Mouse (Mus musculus) kidney, adult 2 months (tissue): ENCODE results near the gene Scd4. TPM values are rescaled to one million over a fixed set of nuclear protein-coding genes. Genes with fewer than 3 reads are reported as not detected.

Source experiments
- DNase-seq: peaks from one replicate; pipeline ENCODE4 v3.0.0; 2021
- H3K27ac ChIP-seq: fragments of 200-500 bp; 2 replicates; pipeline ENCODE4 v1.5.1; 2012; ENCODE audit warnings: low read depth, low read length, control low read depth, inconsistent platforms; ENCODE audit not compliant: insufficient read depth
- H3K27me3 ChIP-seq: fragments of 200-500 bp; replicated peaks from 2 replicates; pipeline ENCODE4 v1.6.1; 2012; ENCODE audit warnings: mild to moderate bottlenecking, moderate library complexity, low read length, inconsistent platforms; ENCODE audit not compliant: control insufficient read depth, insufficient read depth
- H3K36me3 ChIP-seq: fragments of 200-500 bp; 2 replicates; pipeline ENCODE4 v1.6.1; 2012; ENCODE audit warnings: mild to moderate bottlenecking, moderate library complexity, low read length, inconsistent platforms; ENCODE audit not compliant: control insufficient read depth, insufficient read depth
- H3K4me1 ChIP-seq: fragments of 200-500 bp; 2 replicates; pipeline ENCODE4 v1.6.1; 2011; ENCODE audit warnings: low read length; ENCODE audit not compliant: control insufficient read depth, insufficient read depth
- H3K4me3 ChIP-seq: fragments of 200-500 bp; 2 replicates; pipeline ENCODE4 v1.5.1; 2011; ENCODE audit warnings: mild to moderate bottlenecking, low read depth, low read length, control low read depth; ENCODE audit not compliant: insufficient read depth
- CTCF ChIP-seq: fragments of 200-500 bp; conservative IDR thresholded peaks from 2 replicates; pipeline ENCODE4 v1.5.1; 2011; ENCODE audit warnings: low read depth, mild to moderate bottlenecking, control low read depth, low read length, moderate library complexity, mixed read lengths; ENCODE audit not compliant: insufficient read depth, insufficient read length
- POLR2A ChIP-seq: fragments of 200-500 bp; IDR thresholded peaks from one replicate; pipeline ENCODE4 v1.6.1; 2011; ENCODE audit warnings: low read depth, low read length, control low read depth
- WGBS: fragments of 180-500 bp; shearing (Covaris S2); methylation state at CpG from one replicate; pipeline ENCODE4 v1.1.7; 2018; 5-methylcytosine and 5-hydroxymethylcytosine counted together
- polyA plus RNA-seq: library from polyadenylated mRNA; depleted of rRNA; stranded (reverse); fragments of >200 nt; gene quantifications from 2 replicates; pipeline ENCODE4 v1.2.3, GENCODE M21; 2012; rRNA removed

The Scd4 gene
- polyA plus RNA-seq, result 0.23 and 0.26 TPM in 2 replicates

DNA sequence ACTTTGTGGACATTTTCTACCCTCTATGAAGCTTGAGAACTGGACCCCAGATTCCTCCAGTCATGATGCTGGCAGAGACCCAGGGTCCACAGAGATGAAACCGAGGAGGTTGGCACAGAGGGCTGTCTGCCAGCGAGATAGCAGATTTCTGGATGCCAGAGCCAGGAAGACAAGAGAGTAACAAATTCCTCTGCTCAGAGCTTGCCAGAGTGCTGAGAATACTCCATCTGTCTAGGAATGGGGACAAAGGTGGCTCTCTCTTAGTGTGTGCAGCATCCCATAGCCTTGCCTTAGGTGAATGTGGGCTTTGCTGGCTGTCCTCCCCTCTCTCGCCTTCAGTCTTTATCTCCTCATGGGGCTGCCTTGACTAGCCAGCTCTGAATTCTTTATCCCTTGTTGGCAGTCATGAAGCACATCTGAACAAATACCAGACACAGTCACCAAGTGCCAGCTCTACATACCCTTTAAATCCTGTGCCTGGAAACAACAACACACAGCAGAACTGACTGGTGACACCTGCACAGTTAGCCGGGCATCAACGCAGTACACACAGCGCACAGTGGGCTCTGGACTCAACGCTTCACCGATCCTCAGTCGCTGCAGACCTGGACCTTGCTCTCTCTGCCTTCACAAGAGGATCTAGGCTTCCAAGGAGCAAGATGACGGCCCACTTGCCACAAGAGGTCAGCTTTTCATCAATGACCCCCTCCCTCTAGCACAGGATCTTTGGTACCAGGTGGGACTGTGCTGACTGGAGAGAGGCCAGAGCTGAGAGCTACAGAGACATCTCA lies at the start of gene Scd4:
TSS of gene Scd4 (plus strand) at position 260 of the 791 bp plus-strand sequence.
- no peak for TF ChIP-seq CTCF
- no peak for TF ChIP-seq POLR2A
- Histone ChIP-seq H3K4me1 (peaks cover 7% of the 10 kb centered on the region), H3K4me3 (no peak within 1 kb of the TSS), H3K36me3 (no peaks in the 10 kb centered on the region), H3K27me3 (no peaks in the 10 kb centered on the region), H3K27ac (no peak within 1 kb of the TSS)
- 55% methylated on average over 10 of the region's 10 CpGs for WGBS
- DNase-seq, result peak; percentile 85

- DNase-seq, result no peak
- Histone ChIP-seq H3K27me3 (no peaks in the 10 kb centered on the region), H3K4me1 (peaks cover 13% of the 10 kb centered on the region; the same call in 1 of the 2 replicates), H3K27ac (peak overlapping the region; percentile 68), H3K4me3 (no peak overlapping the region), H3K36me3 (no peaks in the 10 kb centered on the region)
- WGBS, result 60% methylated on average over 15 of the region's 15 CpGs
- TF ChIP-seq CTCF (no peak), POLR2A (no peak)
Observed at GRCm38 (mm10) chr19:44283157-44284024, 49.5 kb upstream of the Scd4 start.

- H3K36me3 ChIP-seq, result no peaks in the 10 kb centered on the region
- peaks cover 13% of the 10 kb centered on the region; the same call in 1 of the 2 replicates for H3K4me1 ChIP-seq
- peak; percentile 94 for DNase-seq
- no peaks in the 10 kb centered on the region for H3K27me3 ChIP-seq
- peak overlapping the region; percentile 43 for H3K4me3 ChIP-seq
- TF ChIP-seq CTCF (no peak), POLR2A (peak; percentile 17)
- peak overlapping the region; percentile 94 for H3K27ac ChIP-seq
- WGBS, result under 1% methylated on average over 38 of the region's 38 CpGs
Observed at GRCm38 (mm10) chr19:44284025-44284695, 48.7 kb upstream of the Scd4 start.

DNA sequence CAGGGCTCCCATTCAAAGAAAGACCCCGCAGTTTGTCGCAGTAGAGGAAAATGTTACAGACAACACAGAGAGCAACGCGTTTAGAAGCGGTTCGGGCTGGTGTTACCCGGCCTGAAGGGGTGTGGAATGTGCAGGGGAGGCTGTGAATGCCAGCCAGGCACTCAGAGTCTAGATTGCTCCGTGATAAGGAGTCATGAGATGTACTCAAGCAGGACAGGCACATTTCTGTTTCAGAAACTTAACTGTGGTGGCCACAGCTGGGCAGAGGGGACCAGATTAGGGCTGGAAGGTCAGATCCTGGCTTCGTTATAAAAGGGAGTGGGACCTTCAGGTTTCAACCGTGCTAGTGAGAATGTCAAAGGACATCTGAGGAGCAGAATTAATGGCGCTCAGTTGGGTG lies 48.2 kb upstream of the Scd4 start:
- DNase-seq, result peak; percentile 78
- Histone ChIP-seq H3K4me3 (peak overlapping the region; percentile 43), H3K4me1 (peaks cover 13% of the 10 kb centered on the region; the same call in 1 of the 2 replicates), H3K36me3 (no peaks in the 10 kb centered on the region), H3K27ac (peak overlapping the region; percentile 94), H3K27me3 (no peaks in the 10 kb centered on the region)
- 5% methylated on average over 11 of the region's 11 CpGs for WGBS
- no peak for TF ChIP-seq POLR2A
- no peak for TF ChIP-seq CTCF

GRCm38 (mm10) chr19:44285554-44285953 lies 47.3 kb upstream of the Scd4 start:
- Histone ChIP-seq H3K4me3 (no peak overlapping the region), H3K27ac (no peak overlapping the region), H3K27me3 (no peaks in the 10 kb centered on the region), H3K4me1 (peaks cover 13% of the 10 kb centered on the region; the same call in 1 of the 2 replicates), H3K36me3 (no peaks in the 10 kb centered on the region)
- WGBS, result 79% methylated on average over 8 of the region's 8 CpGs
- TF ChIP-seq CTCF (no peak), POLR2A (no peak)
- DNase-seq, result peak; percentile 36

GRCm38 (mm10) chr19:44286109-44286508 lies 46.8 kb upstream of the Scd4 start:
- 68% methylated on average over 2 of the region's 2 CpGs for WGBS
- no peaks in the 10 kb centered on the region for H3K36me3 ChIP-seq
- no peak overlapping the region for H3K4me3 ChIP-seq
- H3K27me3 ChIP-seq, result no peaks in the 10 kb centered on the region
- peaks cover 10% of the 10 kb centered on the region; the same call in 1 of the 2 replicates for H3K4me1 ChIP-seq
- TF ChIP-seq POLR2A, result no peak
- no peak for TF ChIP-seq CTCF
- DNase-seq, result no peak
- no peak overlapping the region for H3K27ac ChIP-seq
